Mouse (Mus musculus) heart, embryonic 12.5 days (tissue): ENCODE data around the gene Rab26. TPM values are rescaled to one million over a fixed set of nuclear protein-coding genes. Genes with fewer than 3 reads are reported as not detected.

Experiments used
- ATAC-seq: fragments of 200-750 bp; cut with Nextera tagmentation; 2 replicates; pipeline ENCODE4 v1.8.0; 2017; ENCODE audit warnings: moderate TSS enrichment, moderate library complexity; ENCODE audit not compliant: insufficient number of reproducible peaks, low FRiP score
- H3K27ac ChIP-seq: fragments of 300-500 bp; sonication (generic); 2 replicates; pipeline ENCODE4 v1.5.1; 2016; ENCODE audit warnings: mild to moderate bottlenecking, moderate library complexity; ENCODE audit not compliant: poor library complexity, severe bottlenecking
- H3K27me3 ChIP-seq: fragments of 300-500 bp; sonication (generic); replicated peaks from 2 replicates; pipeline ENCODE4 v1.6.1; 2016; ENCODE audit warnings: mild to moderate bottlenecking, moderate library complexity
- H3K36me3 ChIP-seq: fragments of 300-500 bp; sonication (generic); 2 replicates; pipeline ENCODE4 v1.6.1; 2016; ENCODE audit warnings: mild to moderate bottlenecking, moderate library complexity
- H3K4me1 ChIP-seq: fragments of 300-500 bp; sonication (generic); replicated peaks from 2 replicates; pipeline ENCODE4 v1.6.1; 2016; ENCODE audit warnings: mild to moderate bottlenecking
- H3K4me2 ChIP-seq: fragments of 300-500 bp; sonication (generic); 2 replicates; pipeline ENCODE4 v1.6.1; 2016; ENCODE audit warnings: mild to moderate bottlenecking, moderate library complexity
- H3K4me3 ChIP-seq: fragments of 300-500 bp; sonication (generic); 2 replicates; pipeline ENCODE4 v1.5.1; 2016; ENCODE audit warnings: mild to moderate bottlenecking
- H3K9ac ChIP-seq: fragments of 300-500 bp; sonication (generic); 2 replicates; pipeline ENCODE4 v1.6.1; 2016; ENCODE audit warnings: mild to moderate bottlenecking, moderate library complexity
- H3K9me3 ChIP-seq: fragments of 300-500 bp; sonication (generic); replicated peaks from 2 replicates; pipeline ENCODE4 v1.6.1; 2016; ENCODE audit warnings: mild to moderate bottlenecking, moderate library complexity
- WGBS: fragments of 180-500 bp; shearing (Covaris S2); methylation state at CpG from one replicate; pipeline ENCODE4 v1.1.7; 2016; 5-methylcytosine and 5-hydroxymethylcytosine counted together
- polyA plus RNA-seq: library from polyadenylated mRNA; unstranded; fragments of >200 nt; fragmentation: Nextera tagmentation; extraction: Ambion mirVana; gene quantifications from 2 replicates; pipeline ENCODE4 v1.2.1, GENCODE M21; 2016

The Rab26 gene
- polyA plus RNA-seq, 1 experiment from 2014 or later, result 1.2 TPM

DNA sequence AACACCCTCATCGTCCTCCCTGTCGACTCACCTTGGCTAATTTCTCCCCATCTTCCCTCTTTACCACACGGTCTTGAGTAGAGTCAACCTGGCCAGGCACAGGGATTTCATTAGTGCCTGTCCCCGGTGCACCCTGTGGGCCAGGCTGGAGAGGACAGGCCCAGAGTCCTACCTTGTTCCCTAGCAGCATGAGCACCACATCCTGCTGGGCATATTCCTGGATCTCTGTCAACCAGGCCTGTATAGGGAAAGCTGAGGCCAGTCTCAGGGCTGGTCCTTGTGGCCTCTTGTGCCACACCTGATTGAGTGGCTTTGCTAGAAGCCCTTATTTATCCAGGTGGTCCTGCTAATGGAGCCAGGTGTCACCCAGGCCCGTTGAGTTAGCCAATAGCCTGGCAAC, 4.1 kb downstream of the Rab26 start:
- H3K27me3 ChIP-seq, result no peaks in the 10 kb centered on the region
- H3K9me3 ChIP-seq, result no peaks in the 10 kb centered on the region
- peak overlapping the region; percentile 79 for H3K4me3 ChIP-seq
- peak overlapping the region; percentile 87 for H3K9ac ChIP-seq
- peak overlapping the region; percentile 89 for H3K4me2 ChIP-seq
- H3K36me3 ChIP-seq, result peaks cover 20% of the 10 kb centered on the region
- H3K4me1 ChIP-seq, result peaks cover 67% of the 10 kb centered on the region
- no peak for ATAC-seq
- 30% methylated on average over 5 of the region's 5 CpGs for WGBS
- H3K27ac ChIP-seq, result peak overlapping the region; percentile 30; the same call in 1 of the 2 replicates

DNA sequence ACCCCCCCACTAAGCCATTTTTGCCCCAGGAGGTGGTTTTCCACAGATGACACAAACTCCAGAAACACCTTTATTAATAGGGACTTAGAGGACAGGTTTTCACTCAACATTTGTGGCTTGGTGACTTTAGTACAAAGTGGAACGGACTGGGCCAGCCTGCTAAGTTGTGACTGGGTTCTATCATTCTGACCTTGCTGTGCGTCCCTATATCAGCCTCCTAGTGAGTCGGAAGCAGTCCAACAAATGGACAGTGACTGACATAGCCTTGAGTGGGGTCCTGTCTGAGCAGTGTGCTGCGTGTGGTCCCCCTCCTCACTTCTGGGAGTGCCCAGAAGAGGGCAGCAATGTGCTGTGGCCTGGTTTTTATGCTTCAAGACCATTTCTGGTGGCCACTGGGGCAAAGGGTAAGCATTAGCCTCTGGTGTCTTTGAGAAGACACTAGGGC, 5.0 kb downstream of the Rab26 start:
- H3K4me1 ChIP-seq, result peaks cover 74% of the 10 kb centered on the region

GRCm38 (mm10) chr17:24528560-24528918, 5.5 kb downstream of the Rab26 start:
- no peak for ATAC-seq
- Histone ChIP-seq H3K27me3 (no peaks in the 10 kb centered on the region), H3K9ac (peak overlapping the region; percentile 87), H3K27ac (peak overlapping the region; percentile 87), H3K4me2 (peak overlapping the region; percentile 89), H3K4me1 (peaks cover 73% of the 10 kb centered on the region), H3K36me3 (peaks cover 20% of the 10 kb centered on the region), H3K4me3 (peak overlapping the region; percentile 79), H3K9me3 (no peaks in the 10 kb centered on the region)
- WGBS, result under 1% methylated on average over 8 of the region's 8 CpGs

More for the DNA sequence above, 5.0 kb downstream of the Rab26 start:
- Histone ChIP-seq H3K27ac (peak overlapping the region; percentile 87), H3K36me3 (peaks cover 20% of the 10 kb centered on the region), H3K4me3 (peak overlapping the region; percentile 79), H3K9ac (peak overlapping the region; percentile 87), H3K9me3 (no peaks in the 10 kb centered on the region), H3K27me3 (no peaks in the 10 kb centered on the region), H3K4me2 (peak overlapping the region; percentile 89)
- under 1% methylated on average over 4 of the region's 4 CpGs for WGBS
- ATAC-seq, result no peak

GRCm38 (mm10) chr17:24527723-24528559, 6.1 kb downstream of the Rab26 start, which contains the start of gene Traf7:
Gene Traf7 (minus strand): TSS chr17:24527938.
- peaks cover 67% of the 10 kb centered on the region for H3K4me1 ChIP-seq
- H3K27ac ChIP-seq, result peak within 1 kb of the TSS; percentile 87
- H3K27me3 ChIP-seq, result no peaks in the 10 kb centered on the region
- H3K9me3 ChIP-seq, result no peaks in the 10 kb centered on the region
- WGBS, result under 1% methylated on average over 40 of the region's 40 CpGs
- ATAC-seq, result peak; percentile 97
- H3K4me2 ChIP-seq, result peak within 1 kb of the TSS; percentile 89
- peak within 1 kb of the TSS; percentile 92 for H3K9ac ChIP-seq
- H3K4me3 ChIP-seq, result peak within 1 kb of the TSS; percentile 79
- peaks cover 24% of the 10 kb centered on the region for H3K36me3 ChIP-seq

- Histone ChIP-seq H3K27me3 (no peaks in the 10 kb centered on the region), H3K9me3 (no peaks in the 10 kb centered on the region), H3K27ac (peak overlapping the region; percentile 71), H3K4me2 (peak overlapping the region; percentile 71), H3K4me3 (peak overlapping the region; percentile 79), H3K4me1 (peaks cover 62% of the 10 kb centered on the region), H3K9ac (peak overlapping the region; percentile 92), H3K36me3 (peaks cover 24% of the 10 kb centered on the region)
- no peak for ATAC-seq
- under 1% methylated on average over 16 of the region's 19 CpGs for WGBS
Observed at GRCm38 (mm10) chr17:24527315-24527714, 6.7 kb downstream of the Rab26 start.

GRCm38 (mm10) chr17:24524734-24525133, 9.3 kb downstream of the Rab26 start:
- no peak overlapping the region for H3K27ac ChIP-seq
- peak overlapping the region; percentile 42; the same call in 1 of the 2 replicates for H3K9ac ChIP-seq
- peaks cover 21% of the 10 kb centered on the region for H3K36me3 ChIP-seq
- H3K4me1 ChIP-seq, result peaks cover 39% of the 10 kb centered on the region
- 0 out of 2 replicates have a peak overlapping the region, but pooled peaks have one; percentile 12 for H3K4me2 ChIP-seq
- H3K4me3 ChIP-seq, result no peak overlapping the region
- no peaks in the 10 kb centered on the region for H3K9me3 ChIP-seq
- 51% methylated on average over 2 of the region's 2 CpGs for WGBS
- no peaks in the 10 kb centered on the region for H3K27me3 ChIP-seq
- no peak for ATAC-seq

GRCm38 (mm10) chr17:24520450-24520849, 13.6 kb downstream of the Rab26 start:
- peaks cover 15% of the 10 kb centered on the region for H3K4me1 ChIP-seq
- no peak overlapping the region for H3K9ac ChIP-seq
- H3K4me3 ChIP-seq, result no peak overlapping the region
- H3K9me3 ChIP-seq, result no peaks in the 10 kb centered on the region
- no peak overlapping the region for H3K4me2 ChIP-seq
- H3K27me3 ChIP-seq, result no peaks in the 10 kb centered on the region
- ATAC-seq, result no peak
- no peak overlapping the region for H3K27ac ChIP-seq
- H3K36me3 ChIP-seq, result peaks cover 53% of the 10 kb centered on the region
- WGBS, result 85% methylated on average over 4 of the region's 4 CpGs

DNA sequence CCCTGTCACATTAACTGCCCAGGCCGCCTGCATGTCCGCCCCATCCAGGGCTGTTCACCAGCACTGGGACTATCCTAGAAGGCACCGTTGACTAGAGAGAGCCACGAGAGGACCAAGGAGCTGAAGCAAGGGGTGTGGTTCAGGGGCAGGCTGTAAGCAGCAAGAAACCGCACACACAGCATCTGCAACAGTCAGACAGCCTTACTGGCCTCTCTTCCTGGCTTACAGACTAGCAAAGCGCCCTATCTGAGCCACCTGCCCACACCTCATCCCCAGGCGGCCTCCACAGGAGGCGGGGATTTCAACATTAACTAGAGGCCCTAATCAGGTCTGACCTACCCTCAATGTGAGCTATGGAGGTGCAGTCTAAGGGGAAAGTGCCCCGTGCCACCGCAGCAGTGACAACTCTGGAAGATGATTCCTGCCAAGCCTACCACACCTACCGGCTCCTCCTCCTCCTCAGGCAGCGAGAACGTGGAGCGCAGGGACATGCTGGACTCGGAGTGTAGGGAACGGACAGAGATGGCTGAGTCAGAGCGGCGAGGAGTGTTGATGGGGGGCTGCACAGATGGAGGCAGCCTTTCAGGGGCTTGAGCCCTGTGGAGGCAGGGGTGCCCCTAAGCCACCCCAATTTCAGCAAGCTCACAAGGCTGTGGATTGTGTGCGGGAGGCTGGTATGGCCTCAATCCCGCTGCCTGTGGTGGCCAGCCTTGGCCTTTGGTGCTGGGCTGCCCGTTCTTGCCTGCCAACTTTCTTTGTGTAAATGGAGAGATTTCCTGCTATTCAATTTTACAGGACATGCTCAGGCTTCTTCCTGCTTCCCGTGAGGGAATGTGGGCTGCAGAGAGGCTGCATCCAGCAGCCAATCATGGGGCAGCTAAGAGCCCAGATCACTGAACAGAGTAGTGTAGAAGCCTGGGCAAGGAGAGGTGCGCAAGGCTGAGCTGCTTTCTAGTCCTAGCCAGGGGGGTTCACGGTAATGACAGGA, 19.4 kb downstream of the Rab26 start:
- Histone ChIP-seq H3K4me3 (no peak overlapping the region), H3K9me3 (no peaks in the 10 kb centered on the region), H3K27ac (peak overlapping the region; percentile 57), H3K27me3 (no peaks in the 10 kb centered on the region), H3K4me1 (0 out of 2 replicates have a peak, but pooled peaks cover 6% of the 10 kb centered on the region), H3K4me2 (no peak overlapping the region), H3K36me3 (peaks cover 94% of the 10 kb centered on the region), H3K9ac (no peak overlapping the region)
- WGBS, result 82% methylated on average over 24 of the region's 24 CpGs
- peak; percentile 60 for ATAC-seq

DNA sequence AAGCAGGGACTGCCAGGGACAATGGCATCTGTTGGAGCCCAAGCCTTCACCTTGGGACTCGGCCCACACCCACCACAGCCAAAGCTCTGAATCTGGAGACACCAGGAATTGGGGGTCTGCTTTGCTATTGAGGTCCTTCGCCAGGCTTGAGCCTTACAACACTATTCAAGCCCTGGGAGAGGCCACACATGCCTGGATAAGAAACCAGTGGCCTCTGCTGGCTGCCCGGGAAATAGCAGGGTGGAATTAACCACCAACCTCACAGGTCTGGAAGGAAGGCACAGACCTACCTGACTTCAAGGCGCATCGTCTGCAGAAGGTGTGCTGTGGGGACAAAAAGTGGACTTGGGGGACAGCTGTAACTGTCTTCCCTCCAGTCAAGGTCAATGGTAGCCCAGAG, 20.4 kb downstream of the Rab26 start:
- no peaks in the 10 kb centered on the region for H3K9me3 ChIP-seq
- H3K27me3 ChIP-seq, result no peaks in the 10 kb centered on the region
- ATAC-seq, result no peak
- no peak overlapping the region for H3K4me3 ChIP-seq
- H3K9ac ChIP-seq, result 0 out of 2 replicates have a peak overlapping the region, but pooled peaks have one; percentile 4
- H3K4me1 ChIP-seq, result 0 out of 2 replicates have a peak, but pooled peaks cover 6% of the 10 kb centered on the region
- H3K36me3 ChIP-seq, result peaks cover 95% of the 10 kb centered on the region
- 60% methylated on average over 5 of the region's 5 CpGs for whole genome bisulfite sequencing
- no peak overlapping the region for H3K4me2 ChIP-seq
- no peak overlapping the region for H3K27ac ChIP-seq

- H3K36me3 ChIP-seq, result peaks cover 52% of the 10 kb centered on the region
- no peak overlapping the region for H3K4me3 ChIP-seq
- no peak for ATAC-seq
- H3K27ac ChIP-seq, result no peak overlapping the region
- peaks cover 40% of the 10 kb centered on the region for H3K27me3 ChIP-seq
- no peak overlapping the region for H3K9ac ChIP-seq
- H3K4me2 ChIP-seq, result no peak overlapping the region
- no peaks in the 10 kb centered on the region for H3K9me3 ChIP-seq
- peaks cover 14% of the 10 kb centered on the region for H3K4me1 ChIP-seq
- WGBS, result 83% methylated on average over 12 of the region's 12 CpGs
Observed at GRCm38 (mm10) chr17:24507806-24508460, 26.1 kb downstream of the Rab26 start.
